Mouse (Mus musculus) brain, embryonic 14.5 days (tissue): Measurements from ENCODE around the gene Usp4. TPM values are rescaled to one million over a fixed set of nuclear protein-coding genes. Genes with fewer than 3 reads are reported as not detected.
"Not testable (repeated sequence)": the region's sequence is repeated elsewhere in the genome, so short reads cannot be mapped to it uniquely, and the experiment has no call there.

Source experiments
- DNase-seq: peaks from one replicate; pipeline ENCODE4 v3.0.0-alpha.2; 2011; ENCODE audit warnings: low read depth
- CTCF ChIP-seq: fragments of 200-500 bp; IDR thresholded peaks from 2 replicates; pipeline ENCODE4 v1.5.1; 2012; ENCODE audit warnings: inconsistent platforms, mild to moderate bottlenecking, moderate library complexity, borderline replicate concordance; ENCODE audit not compliant: insufficient read depth, insufficient read length; ENCODE audit errors: extremely low read depth
- POLR2A ChIP-seq: fragments of 200-500 bp; IDR thresholded peaks from 2 replicates; pipeline ENCODE4 v1.6.1; 2012; ENCODE audit warnings: mild to moderate bottlenecking, inconsistent platforms, borderline replicate concordance; ENCODE audit not compliant: poor library complexity, insufficient read depth, insufficient read length, severe bottlenecking; ENCODE audit errors: extremely low read depth
- polyA plus RNA-seq: library from polyadenylated mRNA; depleted of rRNA; stranded (reverse); fragments of >200 nt; gene quantifications from 2 replicates; pipeline ENCODE4 v1.2.3, GENCODE M21; 2012; rRNA removed

The Usp4 gene
- 113 and 152 TPM in 2 replicates for polyA plus RNA-seq

- peak; percentile 96 for DNase-seq
- TF ChIP-seq POLR2A (peak; percentile 87), CTCF (no peak)
Measured at GRCm38 (mm10) chr9:108347540-108348289, at the start of gene Usp4. TSS of gene Usp4 (plus strand) at chr9:108347853.

GRCm38 (mm10) chr9:108301853-108302252 lies 45.8 kb upstream of the Usp4 start:
- no peak for DNase-seq
- TF ChIP-seq CTCF: no peak
- TF ChIP-seq POLR2A: no peak

GRCm38 (mm10) chr9:108304716-108305115 lies 42.9 kb upstream of the Usp4 start:
- TF ChIP-seq CTCF (no peak), POLR2A (no peak)
- DNase-seq: no peak

- no peak for TF ChIP-seq POLR2A
- no peak for DNase-seq
Measured at GRCm38 (mm10) chr9:108305170-108305569, 42.5 kb upstream of the Usp4 start.

GRCm38 (mm10) chr9:108305629-108306520 lies 41.8 kb upstream of the Usp4 start, which contains the start of the genes Rhoa and Tcta:
TSS of gene Rhoa (plus strand) at chr9:108306129.
TSS of gene Tcta (minus strand) at chr9:108306160.
- peak; percentile 100 for DNase-seq
- no peak for TF ChIP-seq CTCF
- TF ChIP-seq POLR2A: peak; percentile 72; the same call in 1 of the 2 replicates

- DNase-seq: peak; percentile 82
- TF ChIP-seq POLR2A (no peak), CTCF (no peak)
Measured at GRCm38 (mm10) chr9:108306571-108306980, 41.1 kb upstream of the Usp4 start.

- DNase-seq: no peak
- TF ChIP-seq POLR2A (no peak), CTCF (no peak)
Measured at GRCm38 (mm10) chr9:108307021-108307807, 40.4 kb upstream of the Usp4 start.

GRCm38 (mm10) chr9:108308141-108308540 lies 39.5 kb upstream of the Usp4 start:
- no peak for DNase-seq

GRCm38 (mm10) chr9:108317572-108317971 lies 30.1 kb upstream of the Usp4 start:
- TF ChIP-seq CTCF (peak; percentile 25; the same call in 1 of the 2 replicates), POLR2A (no peak)
- DNase-seq: no peak

More at GRCm38 (mm10) chr9:108308141-108308540, 39.5 kb upstream of the Usp4 start:
- no peak for TF ChIP-seq CTCF
- TF ChIP-seq POLR2A: no peak

GRCm38 (mm10) chr9:108318462-108318861 lies 29.2 kb upstream of the Usp4 start:
- DNase-seq: no peak
- no peak for TF ChIP-seq CTCF
- no peak for TF ChIP-seq POLR2A

GRCm38 (mm10) chr9:108322054-108322453 lies 25.6 kb upstream of the Usp4 start:
- not testable (repeated sequence) for DNase-seq
